Mouse (Mus musculus) cerebellum, adult 2 months (tissue): ENCODE results near the gene Nacc1.

Experiments
- CTCF ChIP-seq: fragments of 200-500 bp; IDR thresholded peaks from 2 replicates; pipeline ENCODE4 v1.5.1; 2011; ENCODE audit warnings: low read depth, mild to moderate bottlenecking, control low read depth, low read length, moderate library complexity, borderline replicate concordance; ENCODE audit not compliant: insufficient read depth
- POLR2A ChIP-seq: fragments of 200-500 bp; IDR thresholded peaks from 2 replicates; pipeline ENCODE4 v1.6.1; 2011; ENCODE audit warnings: low read length, control low read depth, borderline replicate concordance; ENCODE audit not compliant: insufficient read depth

- TF ChIP-seq POLR2A (no peak), CTCF (no peak)
These were observed 48.9 kb upstream of the Nacc1 start for GRCm38 (mm10) chr8:84736521-84736920.
